Mouse (Mus musculus) small intestine, adult 2 months (tissue): ENCODE measurements at regions not wholly inside any gene's neighbourhood (a gene's known extent, or its start where the extent isn't known, plus 50 kb on each side); places are given as distances from the start of the nearest gene placed in this dataset.

Source experiments
- CTCF ChIP-seq: fragments of 200-500 bp; IDR thresholded peaks from 2 replicates; pipeline ENCODE4 v1.5.1; 2012; ENCODE audit warnings: low read depth, mild to moderate bottlenecking, control low read depth, inconsistent platforms, low read length, moderate library complexity, mixed read lengths; ENCODE audit not compliant: insufficient replicate concordance, insufficient read length; ENCODE audit errors: extremely low read depth
- POLR2A ChIP-seq: fragments of 200-500 bp; IDR thresholded peaks from 2 replicates; pipeline ENCODE4 v1.6.1; 2012; ENCODE audit warnings: low read depth, mild to moderate bottlenecking, control low read depth, inconsistent platforms, low read length, moderate library complexity

GRCm38 (mm10) chr3:54579425-54579824 lies 113.2 kb upstream of the Supt20 start:
- TF ChIP-seq POLR2A: no peak
- TF ChIP-seq CTCF: no peak
